Mouse (Mus musculus) myocyte (in vitro differentiated cells): Measurements from ENCODE around the gene 6430548M08Rik.

Experiments used
- CEBPB ChIP-seq: IDR thresholded peaks from 2 replicates; pipeline ENCODE4 v1.6.1; 2011; ENCODE audit warnings: mild to moderate bottlenecking, moderate library complexity; ENCODE audit not compliant: poor library complexity, insufficient read depth, severe bottlenecking
- E2F4 ChIP-seq: IDR thresholded peaks from one replicate; pipeline ENCODE4 v1.6.1; 2011; ENCODE audit warnings: mild to moderate bottlenecking, control low read depth, moderate library complexity; ENCODE audit not compliant: insufficient read depth
- MAX ChIP-seq: IDR thresholded peaks from one replicate; pipeline ENCODE4 v1.6.1; 2011; ENCODE audit warnings: low read depth, mild to moderate bottlenecking, control low read depth
- MYOD1 ChIP-seq, 3 experiments: IDR thresholded peaks; one replicate each; pipeline ENCODE4 v1.6.1; 2011; ENCODE audit warnings: control low read depth in 2 of 3, low read depth in 2 of 3, mild to moderate bottlenecking in 2 of 3, moderate library complexity in 1 of 3; ENCODE audit not compliant: insufficient read length in 2 of 3, control insufficient read depth in 1 of 3
- MYOG ChIP-seq, 3 experiments: IDR thresholded peaks; one replicate each; pipeline ENCODE4 v1.6.1; 2011; ENCODE audit warnings: control low read depth in 2 of 3, low read depth in 2 of 3, mild to moderate bottlenecking in 2 of 3; ENCODE audit not compliant: insufficient read length in 2 of 3, control insufficient read depth in 1 of 3, insufficient read depth in 1 of 3
- POLR2A ChIP-seq: IDR thresholded peaks from one replicate; pipeline ENCODE4 v1.6.1; 2011; ENCODE audit warnings: low read depth, mild to moderate bottlenecking, control low read depth, moderate library complexity; ENCODE audit not compliant: insufficient read length
- POLR2AphosphoS2 ChIP-seq: IDR thresholded peaks from one replicate; pipeline ENCODE4 v1.6.1; 2011; ENCODE audit warnings: low read depth, control low read depth; ENCODE audit not compliant: insufficient read length
- REST ChIP-seq: IDR thresholded peaks from one replicate; pipeline ENCODE4 v1.6.1; 2011; ENCODE audit warnings: mild to moderate bottlenecking, control low read depth, moderate library complexity; ENCODE audit not compliant: insufficient read depth, insufficient read length
- SRF ChIP-seq: IDR thresholded peaks from one replicate; pipeline ENCODE4 v1.6.1; 2011; ENCODE audit warnings: low read depth; ENCODE audit not compliant: control insufficient read depth, insufficient read length
- TCF12 ChIP-seq: IDR thresholded peaks from one replicate; pipeline ENCODE4 v1.6.1; 2011; ENCODE audit warnings: mild to moderate bottlenecking, control low read depth; ENCODE audit not compliant: poor library complexity, insufficient read depth, severe bottlenecking
- TCF3 ChIP-seq: IDR thresholded peaks from one replicate; pipeline ENCODE4 v1.6.1; 2011; ENCODE audit warnings: low read depth, control low read depth; ENCODE audit not compliant: insufficient read length
- USF1 ChIP-seq: IDR thresholded peaks from one replicate; pipeline ENCODE4 v1.6.1; 2011; ENCODE audit warnings: low read depth, mild to moderate bottlenecking, control low read depth, moderate library complexity

DNA sequence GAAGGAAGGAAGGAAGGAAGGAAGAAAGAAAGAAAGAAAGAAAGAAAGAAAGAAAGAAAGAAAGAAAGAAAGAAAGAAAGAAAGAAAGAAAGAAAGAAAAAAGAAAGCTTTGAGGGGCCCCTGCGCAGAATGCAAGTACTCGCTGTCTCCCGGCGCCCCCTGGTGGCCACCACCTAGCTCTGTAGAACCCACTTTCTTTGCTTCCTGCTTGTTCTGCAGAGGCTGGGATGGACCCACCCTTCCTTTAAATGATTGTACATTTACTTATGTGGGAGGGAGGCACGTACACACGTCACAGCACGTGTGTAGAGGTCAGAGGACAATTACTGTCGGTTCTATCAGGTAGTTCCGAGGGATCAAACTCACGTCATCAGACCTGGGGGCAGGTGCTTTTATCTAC, 35.9 kb upstream of the 6430548M08Rik start:
- TF ChIP-seq POLR2A = no peak
- no peak for TF ChIP-seq MAX
- no peak for TF ChIP-seq REST
- no peak for TF ChIP-seq CEBPB
- no peak for TF ChIP-seq E2F4
- no peak for TF ChIP-seq SRF
- no peak for TF ChIP-seq USF1
- TF ChIP-seq TCF12 = no peak
- no peak for TF ChIP-seq POLR2AphosphoS2
- no peak for TF ChIP-seq MYOG (IDR thresholded peaks at IDR 0.05; ENCODE audit: control insufficient read depth in 1 of 3, insufficient read depth in 1 of 3, insufficient read length in 2 of 3, low read depth in 2 of 3)
- no peak for TF ChIP-seq MYOD1 (IDR thresholded peaks at IDR 0.05; ENCODE audit: control insufficient read depth in 1 of 3, insufficient read length in 2 of 3, low read depth in 2 of 3)
- TF ChIP-seq TCF3 = no peak
